Mouse (Mus musculus) spleen, postnatal 36 days (tissue): ENCODE data around the gene Zfp784.
A peak's percentile ranks its signal among the peaks of the same experiment; 100 is the strongest.
"Not testable (repeated sequence)": the region's sequence is repeated elsewhere in the genome, so short reads cannot be mapped to it uniquely, and the experiment has no call there.

Source experiments
- DNase-seq, 2 experiments: peaks; one replicate each; pipeline ENCODE4 v3.0.0; 2022; ENCODE audit warnings: low spot score in 2 of 2, mixed read lengths in 1 of 2

Zfp784 gene

DNA sequence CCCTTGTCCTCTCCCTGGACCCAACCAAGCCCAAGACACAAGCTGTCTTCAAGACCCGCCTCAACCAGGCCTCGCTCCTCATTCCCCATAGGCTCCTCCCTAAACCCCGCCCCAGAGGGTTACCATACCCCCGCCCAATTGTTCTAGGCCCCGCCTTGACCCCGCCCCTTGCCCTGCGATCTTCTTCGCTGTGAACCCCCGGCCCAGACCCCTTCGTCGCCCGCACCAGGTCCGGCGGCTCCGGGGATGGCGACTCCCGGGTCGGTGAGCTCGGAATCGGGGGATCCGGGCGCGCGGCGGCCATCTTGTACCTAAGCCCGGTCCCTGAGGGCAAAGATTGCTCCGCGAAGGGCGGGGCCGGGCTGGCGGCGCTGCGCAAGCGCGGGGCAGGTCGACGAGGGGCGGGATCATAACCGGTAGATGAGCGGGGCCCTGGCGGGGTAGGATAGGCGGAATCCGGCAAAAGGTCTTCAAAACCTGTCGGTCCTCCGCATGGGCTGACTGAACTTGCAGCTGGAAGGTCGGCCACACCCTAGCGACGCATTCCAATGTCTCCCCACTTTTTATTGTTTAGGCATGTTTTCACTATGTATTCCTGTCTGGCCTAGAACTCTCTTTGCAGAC lies at the start of gene Zfp784:
Zfp784 (minus strand) TSS at position 338 of the 624 bp plus-strand sequence.
- DNase-seq, result peak; percentile 92 to 94

DNA sequence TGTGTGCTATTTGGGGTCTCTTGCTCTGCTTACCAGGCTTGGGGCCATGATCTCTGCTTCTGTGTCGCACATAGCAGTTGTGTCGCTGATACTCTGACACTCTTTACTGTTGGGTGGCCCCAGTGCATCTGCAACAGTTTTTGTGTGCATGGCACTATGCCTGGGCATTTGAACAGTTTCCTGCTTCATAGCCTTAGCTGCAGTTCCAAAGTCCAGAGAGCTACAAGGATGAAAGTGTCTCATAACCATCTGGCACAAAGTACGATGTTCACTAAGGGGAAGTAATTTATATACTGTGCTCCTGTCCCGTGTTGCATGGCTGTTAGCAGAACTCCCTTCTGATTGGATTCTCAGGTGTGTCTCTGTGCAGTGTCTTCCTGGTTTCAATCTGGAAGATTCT lies 49.6 kb upstream of the Zfp784 start:
- DNase-seq, result no peak

DNA sequence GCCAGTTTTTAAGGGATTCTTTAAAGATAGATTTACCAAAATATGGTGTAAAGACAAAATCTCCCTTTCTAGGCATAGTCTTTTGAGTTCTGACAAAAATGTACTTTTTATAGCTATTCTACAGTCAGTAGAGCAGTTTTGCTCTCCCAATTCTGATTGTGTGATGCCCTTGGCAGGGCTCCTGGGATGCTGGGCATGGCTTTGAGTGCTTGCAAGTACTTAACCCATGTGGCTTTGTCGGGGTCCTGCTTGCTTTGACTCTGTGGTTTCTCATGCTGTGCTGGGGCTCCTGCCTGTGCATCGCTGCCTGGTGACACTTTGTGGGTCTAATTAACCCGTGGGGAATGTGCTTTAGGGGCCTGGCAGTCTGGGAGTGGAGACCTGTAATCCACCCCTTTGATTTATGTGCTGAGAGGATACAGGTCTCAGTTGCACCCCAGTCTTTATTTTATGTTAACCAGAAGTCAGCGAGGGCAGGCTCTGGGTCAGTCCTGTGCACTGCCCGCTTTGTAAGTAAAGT lies 48.7 kb upstream of the Zfp784 start:
- DNase-seq, result no peak

DNA sequence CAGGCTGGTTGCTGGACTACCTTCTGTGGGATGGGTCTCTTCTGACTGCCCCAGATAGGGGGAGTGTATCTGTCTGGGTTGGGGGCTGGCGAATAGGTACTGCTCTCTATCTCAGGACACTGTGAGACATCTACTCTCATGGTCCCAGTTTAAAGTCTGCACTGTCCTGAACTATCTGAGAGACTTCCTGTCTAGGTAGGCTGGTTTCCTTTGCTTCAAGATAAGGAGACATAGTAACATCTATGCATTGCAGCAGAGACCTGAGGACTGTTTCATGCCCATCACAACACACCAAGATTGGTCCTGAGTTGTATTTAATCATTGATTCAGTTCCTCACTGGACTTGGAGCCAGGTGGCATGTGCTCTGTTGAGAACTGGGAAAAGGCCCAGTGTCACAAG lies 47.3 kb upstream of the Zfp784 start:
- no peak for DNase-seq

DNA sequence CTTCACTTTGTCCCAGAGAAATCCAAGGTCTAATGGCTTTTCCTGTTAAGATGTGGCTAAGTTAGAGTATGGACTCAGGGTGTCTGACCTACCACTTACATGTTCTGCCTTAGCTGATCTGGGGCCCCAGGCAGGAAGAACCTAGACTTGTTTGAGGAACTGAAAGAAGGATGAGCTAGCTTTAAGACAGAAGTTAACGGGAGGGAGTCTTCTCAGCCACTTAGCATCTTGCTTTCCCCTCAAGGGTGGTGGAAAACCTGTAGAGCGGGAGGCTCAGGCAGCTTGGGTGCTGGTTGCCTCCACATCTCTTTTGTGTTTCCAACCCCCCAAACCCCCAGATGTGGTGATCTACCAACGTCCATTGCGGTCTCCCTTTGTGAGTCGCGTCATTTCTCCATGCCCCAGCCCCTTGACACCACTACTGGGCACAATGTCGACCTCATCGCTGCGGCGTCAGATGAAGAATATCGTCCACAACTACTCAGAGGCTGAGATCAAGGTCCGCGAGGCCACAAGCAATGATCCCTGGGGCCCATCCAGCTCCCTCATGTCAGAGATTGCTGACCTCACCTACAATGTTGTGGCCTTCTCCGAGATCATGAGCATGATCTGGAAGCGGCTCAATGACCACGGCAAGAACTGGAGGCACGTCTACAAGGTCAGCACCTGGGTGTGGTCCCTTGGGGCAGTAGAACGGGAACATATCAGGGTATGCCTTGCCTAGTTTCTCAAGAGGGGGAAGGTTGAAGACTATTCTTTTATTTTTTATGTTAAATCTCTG lies 45.3 kb upstream of the Zfp784 start:
- peak; percentile 81 to 82 for DNase-seq

DNA sequence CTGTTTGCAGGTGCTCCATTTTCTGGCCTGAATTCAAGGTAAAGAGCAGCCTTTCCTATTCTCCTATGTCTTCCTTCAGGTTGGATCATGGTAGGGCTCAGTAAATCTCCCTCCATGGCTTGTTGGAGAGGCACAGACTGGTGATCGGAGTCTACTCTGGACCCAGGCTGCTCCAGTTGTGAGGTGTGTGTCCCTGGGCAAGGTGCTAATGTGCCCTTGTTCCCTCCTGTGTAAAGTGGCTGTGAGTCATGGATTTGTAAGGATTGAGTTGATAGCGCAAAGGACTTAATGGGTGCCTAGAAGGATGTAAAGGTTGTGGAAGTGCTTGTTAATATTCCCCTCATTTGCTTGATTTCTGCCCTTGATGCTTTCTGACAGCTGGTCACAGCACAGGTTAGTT lies 43.7 kb upstream of the Zfp784 start:
- DNase-seq, result no peak

DNA sequence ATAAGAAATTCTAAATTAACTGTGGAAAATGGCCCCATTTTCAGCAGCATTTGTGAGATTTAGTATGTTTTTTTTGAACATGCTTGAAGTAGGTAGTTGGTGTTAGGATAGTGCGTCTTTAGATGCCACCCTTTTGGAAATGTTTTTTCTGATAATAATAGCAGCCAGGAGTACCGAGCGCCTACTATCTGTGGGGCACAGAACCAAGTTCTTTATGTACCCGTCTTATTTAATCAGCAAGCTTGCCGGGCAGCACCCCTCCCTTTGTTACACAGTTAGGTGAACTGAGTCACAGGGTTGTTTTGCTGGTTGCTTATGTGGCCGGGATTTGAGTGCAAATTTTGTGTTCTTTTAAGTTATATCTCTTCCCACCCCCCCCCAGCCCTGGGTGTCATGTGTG lies 43.0 kb upstream of the Zfp784 start:
- peak in 1 of 2 experiments; percentile 46 for DNase-seq

DNA sequence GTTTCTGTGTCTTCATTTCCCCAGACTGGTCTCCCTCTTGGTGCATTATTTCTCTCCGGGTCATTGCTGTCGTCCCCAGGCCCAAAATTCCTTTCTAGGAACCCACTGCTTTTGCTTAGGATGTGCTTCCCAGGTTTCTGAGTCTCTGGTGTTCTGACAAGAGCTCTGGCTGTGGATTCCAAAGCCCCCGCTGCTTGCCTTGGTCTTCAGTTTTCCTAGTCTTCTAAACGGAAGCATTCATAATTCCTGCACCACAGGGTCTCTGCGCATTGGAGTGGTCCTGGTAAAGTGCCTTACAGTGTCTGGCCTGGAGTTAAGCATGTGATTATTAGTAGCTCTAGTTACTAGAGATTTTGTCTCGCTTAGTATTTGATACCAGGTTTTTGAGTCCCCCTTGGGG lies 42.6 kb upstream of the Zfp784 start:
- DNase-seq, result no peak

DNA sequence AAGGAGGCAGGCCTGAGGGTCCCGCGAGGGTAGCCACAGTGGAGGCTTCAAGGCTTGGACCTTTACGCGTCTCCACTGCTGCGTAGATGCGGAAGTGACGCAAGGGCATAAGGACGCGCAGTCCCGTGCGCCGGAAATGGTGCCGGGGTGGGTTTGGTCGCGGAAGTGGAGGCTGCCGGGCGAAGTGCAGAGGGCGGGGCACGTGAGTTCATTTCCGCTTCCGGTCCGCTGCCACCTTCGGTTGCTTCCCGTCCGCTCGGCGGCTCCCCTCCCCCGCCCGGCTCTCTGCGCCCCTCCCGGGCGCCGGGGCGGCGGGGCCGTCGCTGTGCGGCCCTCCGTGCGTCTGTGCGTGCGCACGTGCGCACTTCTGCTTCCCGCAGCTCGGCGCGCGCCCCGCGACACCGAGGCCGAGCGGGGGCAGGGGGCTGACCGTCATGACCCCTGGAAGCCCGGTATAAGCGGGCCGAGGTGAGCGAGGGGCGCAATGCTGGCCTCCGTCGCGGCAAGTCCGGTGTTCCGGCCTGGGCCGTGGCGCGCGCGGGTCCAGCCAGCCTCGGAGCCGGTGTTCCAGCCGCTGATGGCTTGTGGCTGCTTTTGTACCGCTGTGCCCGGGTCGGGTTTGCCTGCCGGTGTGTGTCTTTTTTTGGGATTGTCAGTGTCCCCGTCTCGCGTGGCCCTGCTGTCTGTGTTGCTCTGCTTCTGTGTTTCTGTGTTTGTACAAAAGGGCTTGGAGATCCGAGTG lies 41.9 kb upstream of the Zfp784 start, which contains the start of gene Epn1:
Epn1 (plus strand) TSS at position 226 of the 742 bp plus-strand sequence.
- peak; percentile 96 for DNase-seq

DNA sequence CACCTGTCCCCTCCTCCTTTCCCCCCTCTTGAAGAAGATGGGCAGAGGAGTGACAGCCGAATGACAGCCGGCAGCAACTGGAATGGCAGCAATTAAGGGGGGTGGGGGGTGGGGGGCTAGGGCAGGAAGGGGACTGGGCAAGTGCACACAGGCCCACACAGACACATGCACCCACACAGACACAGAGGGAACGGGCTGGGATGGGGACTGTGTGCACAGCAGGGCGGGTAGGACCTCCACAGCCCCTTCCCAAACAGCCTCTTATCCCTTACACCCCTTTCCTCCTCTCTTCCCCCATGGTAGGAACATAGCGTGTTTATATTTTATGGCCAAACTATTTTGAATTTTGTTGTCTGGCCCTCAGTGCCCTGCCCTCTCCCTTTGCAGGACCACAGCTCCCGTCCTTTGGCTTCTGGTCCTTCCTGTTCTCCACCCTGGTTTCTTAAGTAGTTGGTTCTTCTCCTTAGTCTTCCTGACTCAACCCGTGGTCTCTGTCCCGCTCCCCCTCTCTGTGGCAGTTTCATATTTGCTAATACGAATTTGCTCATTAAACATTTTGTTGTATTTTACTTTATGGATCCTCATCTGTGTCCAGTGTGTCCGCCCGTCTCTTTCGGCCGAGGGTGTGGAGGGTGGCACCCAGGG lies 41.2 kb upstream of the Zfp784 start:
- not testable (repeated sequence) for DNase-seq

DNA sequence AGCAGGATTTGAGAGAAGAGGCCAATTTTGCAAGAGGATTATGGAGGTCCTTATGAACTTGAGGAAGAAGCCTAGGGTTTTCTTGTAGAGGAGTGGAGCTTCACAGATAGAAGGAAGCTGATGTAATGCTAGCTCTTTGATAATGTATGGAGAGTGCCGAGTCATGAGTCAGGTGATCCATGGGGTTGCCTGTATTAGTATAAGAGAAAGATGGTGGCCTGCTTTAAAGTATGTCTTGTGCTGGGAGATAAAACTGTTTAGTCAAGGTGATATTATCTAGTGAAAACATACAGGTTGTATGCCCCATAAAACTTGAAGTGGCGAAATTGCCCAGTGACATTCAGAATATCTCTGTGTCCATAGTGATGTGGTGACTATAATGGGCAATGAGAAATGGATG lies 38.7 kb upstream of the Zfp784 start:
- DNase-seq, result no peak

DNA sequence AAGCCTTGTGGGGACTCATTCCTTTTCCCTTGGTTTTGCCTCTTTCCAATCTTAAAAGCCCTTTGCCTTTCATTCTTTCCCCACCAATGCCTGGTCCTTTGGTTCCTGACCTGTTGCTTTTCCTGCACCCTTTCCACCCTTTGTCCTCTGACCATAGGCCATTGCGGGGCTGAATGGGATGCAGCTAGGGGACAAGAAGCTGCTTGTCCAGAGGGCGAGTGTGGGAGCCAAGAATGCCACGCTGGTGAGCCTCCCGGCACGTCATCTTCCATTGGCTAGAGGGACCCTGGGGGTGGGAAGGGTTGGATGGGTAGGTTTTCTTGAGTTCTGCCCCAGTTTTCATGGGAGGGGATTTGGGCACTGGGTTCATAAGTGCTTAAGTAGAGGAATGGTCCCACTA lies 36.7 kb upstream of the Zfp784 start:
- DNase-seq, result no peak

DNA sequence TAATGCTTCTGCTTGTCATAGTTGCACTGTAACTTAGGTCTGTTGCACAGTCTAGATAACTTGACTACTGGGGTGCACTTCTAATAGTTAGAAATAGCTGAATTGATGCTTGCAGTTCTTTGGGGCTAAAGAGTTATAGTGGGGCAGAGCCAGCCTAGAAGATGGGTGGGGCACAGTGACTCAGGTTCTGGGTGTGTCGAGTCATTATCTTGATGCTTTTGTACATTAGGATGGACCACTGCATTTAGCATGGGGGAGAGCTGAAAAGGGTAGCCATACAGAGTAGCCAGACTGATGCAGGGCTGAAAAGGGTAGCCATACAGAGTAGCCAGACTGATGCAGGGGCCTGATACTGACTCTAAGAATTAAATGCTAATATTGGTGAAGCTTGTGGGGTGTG lies 35.3 kb upstream of the Zfp784 start:
- DNase-seq, result no peak

DNA sequence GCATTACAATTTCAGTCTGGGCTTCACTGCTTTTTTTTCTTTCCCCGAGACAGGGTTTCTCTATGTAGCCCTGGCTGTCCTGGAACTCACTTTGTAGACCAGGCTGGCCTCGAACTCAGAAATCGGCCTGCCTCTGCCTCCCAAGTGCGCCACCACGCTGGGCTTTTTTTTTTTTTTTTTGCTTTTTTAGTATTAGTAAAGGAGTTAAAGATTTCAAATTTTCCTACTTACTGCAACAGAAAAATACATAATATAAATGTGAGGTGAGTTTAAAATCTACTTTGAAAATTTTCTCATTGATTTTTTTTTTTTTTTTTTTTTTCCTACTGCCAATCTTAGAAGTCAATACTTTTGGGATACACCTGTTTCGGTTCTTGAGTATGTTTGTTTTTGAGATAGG lies 26.6 kb upstream of the Zfp784 start:
- DNase-seq, result no peak

DNA sequence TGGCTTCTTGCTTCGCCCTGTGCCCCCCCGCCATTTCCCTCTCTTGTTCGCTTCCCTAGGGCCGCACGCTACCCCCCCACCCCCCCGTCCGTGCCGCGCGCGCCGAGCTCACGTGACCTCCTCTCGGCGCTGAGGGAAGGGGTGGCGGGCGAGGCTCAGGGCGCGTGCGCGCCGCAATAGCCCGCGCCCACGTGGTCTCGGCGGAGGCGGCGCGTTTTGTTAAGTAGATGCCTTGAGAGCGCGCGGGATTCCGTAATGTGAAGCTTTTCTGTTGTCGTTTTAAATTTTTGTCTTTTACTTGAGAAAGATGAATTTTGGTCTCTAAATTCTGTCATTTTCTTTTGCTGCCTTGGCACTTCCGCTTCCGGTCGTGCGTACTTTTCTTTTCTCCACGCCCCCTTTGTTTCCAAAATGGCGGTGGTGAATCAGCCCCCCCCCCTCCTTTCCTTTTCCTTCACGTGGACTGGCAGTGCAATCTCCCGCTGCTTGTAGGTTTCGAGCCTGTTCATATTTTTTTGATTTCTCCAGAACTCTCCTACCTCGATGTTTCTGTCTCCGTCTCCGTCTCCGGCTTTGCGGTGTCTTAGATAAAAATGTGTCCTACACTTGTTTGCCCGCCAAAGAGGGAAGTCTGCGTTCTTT lies 24.2 kb upstream of the Zfp784 start:
- peak in 1 of 2 experiments; percentile 72 for DNase-seq

DNA sequence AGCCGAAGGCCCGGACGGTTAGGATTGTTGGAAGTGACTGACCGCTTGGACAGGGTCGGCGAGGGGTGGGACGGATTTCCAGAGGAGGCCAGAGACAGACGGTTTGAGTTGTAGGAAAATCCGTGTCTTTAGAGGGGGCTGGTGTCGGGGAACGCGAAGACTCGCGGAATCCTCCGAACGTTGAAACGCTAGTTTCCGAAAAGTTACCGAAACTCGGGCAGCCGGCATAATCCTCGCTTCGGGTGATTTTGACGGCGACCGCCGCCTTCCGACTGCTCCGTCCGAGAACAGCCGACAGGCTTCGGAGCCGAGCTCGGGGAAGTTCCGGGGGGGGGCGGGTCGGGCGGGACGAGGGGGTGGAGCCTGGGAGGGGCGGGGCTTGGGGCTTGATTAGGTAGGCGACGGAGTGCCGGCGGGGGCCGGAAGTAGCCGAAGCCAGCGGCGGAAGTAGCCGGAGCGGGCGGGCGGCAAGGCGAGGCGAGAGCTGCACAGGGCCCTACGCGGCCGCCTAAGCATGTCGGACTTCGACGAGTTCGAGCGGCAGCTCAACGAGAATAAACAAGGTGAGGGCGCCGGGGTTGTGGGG lies 23.6 kb upstream of the Zfp784 start, which contains the start of gene U2af2:
U2af2 (plus strand) TSS at position 370 of the 586 bp plus-strand sequence.
- peak; percentile 93 to 94 for DNase-seq

DNA sequence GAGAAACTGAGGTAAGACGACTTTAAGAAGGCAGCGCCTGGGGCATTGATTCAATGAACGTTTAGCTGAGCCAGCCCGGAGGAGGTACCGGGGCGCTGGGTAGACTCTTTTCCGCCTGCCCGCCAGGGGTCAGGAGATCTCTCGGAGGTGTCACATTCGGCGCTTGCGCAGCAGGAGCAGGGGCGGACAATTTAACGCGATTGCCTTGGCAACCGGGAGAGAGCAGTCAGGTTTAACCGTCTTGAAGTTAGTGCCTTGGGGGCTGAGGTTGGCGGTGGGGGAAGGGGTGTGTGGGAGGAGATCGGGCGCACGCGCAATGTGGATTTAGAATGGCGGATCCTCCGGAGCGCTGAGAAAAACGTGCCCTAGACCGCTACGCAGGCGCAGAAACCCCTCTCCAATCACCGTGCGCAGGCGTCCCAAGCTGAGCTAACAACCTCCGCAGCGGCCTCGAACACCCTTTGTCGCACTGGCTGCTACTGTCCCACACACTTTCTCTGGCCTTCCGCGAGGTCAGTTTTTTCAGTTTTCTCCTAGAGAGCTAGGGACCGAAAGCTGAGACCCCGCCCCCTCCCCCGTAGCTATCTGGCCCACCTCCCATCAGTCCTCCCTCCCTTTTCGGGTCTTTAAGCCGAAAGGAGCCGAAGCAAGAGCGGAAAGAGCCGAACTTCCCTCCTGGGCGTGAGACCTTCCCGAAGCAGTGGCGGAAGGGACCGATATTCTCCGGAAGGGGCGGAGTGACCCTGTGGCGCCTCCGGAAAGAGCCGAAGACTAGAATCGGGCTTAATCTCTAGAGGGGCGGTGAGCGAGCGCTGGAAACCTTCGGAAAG lies 22.9 kb upstream of the Zfp784 start:
- DNase-seq, result peak; percentile 96 to 98

DNA sequence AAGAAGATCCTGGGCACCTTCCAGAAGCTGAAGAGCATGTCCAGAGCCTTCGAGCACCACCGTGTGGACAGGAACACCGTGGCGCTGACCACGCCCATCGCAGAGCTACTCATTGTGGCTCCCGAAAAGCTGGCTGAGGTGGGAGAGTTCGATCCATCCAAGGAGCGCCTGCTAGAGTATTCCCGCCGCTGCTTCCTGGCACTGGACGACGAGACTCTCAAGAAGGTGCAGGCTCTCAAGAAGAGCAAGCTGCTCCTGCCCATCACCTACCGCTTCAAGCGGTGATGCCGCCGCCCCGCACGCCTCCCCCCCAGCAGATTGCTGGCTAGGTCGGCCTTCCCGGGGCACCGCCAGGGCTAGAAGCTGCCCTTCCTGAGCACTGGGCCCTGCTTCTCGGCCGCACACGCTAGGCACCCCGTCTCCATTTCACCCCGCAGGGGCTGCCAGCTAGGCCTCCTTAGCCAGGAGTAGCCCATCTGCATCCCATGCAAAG lies 22.0 kb upstream of the Zfp784 start:
- peak; percentile 66 to 81 for DNase-seq

DNA sequence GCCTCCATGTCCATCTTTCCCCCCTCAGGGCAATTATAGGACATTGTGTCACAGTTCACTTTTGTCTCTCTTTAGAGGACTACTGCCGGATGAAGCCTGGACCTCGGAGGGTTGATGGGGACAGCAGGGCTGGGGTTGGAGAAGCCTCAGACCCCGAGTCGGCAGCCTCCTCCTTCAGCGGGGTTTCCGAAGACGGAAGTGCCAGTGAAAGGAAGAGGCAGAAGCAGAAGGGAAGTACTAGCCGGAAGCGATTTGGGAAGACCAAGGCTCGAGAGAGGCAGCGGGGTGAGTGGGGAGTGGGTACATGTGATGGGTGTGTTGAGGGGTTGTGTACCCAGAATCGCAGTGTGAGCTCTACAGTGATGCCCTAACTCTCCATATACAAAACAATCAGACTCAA lies 21.2 kb upstream of the Zfp784 start:
- no peak for DNase-seq

DNA sequence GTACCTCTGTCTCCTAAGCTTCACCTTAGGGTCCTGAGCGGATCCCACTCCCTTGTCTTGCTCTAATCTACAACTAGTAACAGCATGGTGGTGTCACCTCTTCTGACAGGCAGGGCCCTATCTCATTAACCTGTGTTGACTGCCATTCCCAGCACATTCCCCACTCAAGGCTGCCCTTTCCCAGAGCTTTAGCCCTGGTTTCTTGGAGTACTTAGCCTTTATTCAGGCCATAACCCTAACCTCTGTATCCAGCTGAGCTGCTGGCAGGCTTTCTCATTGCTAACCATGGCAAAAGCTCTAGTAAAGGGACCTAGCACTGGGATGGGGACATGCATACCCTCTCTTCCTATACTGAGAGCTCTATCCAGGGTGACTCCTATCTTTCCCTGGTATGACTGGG lies 20.4 kb upstream of the Zfp784 start:
- no peak for DNase-seq
